8 mouse cellular contexts compared by ENCODE assay signal in the genomic region with DNA sequence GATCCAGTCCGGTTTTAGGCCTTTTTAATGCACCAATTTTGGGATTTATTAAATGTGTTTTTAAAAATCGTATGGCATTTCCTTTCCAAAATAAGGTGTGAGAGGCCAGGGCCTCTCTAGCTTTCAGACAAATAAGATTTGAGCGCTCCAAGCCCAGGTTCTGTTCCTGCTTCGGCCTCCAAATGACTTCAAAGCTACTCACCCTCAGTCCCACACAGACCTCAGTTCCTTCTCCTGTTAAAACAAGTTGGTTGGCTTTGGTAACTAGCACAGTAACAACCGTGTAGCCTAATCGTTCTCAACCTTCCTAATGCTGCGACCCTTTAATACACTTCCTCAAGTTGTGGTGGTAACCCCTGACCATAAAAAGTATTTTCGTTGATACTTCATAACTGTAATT. TPM values are rescaled to one million over a fixed set of nuclear protein-coding genes. Genes with fewer than 3 reads are reported as not detected.
DNase-seq lines count a peak whose midpoint lies in the region; ATAC-seq and TF ChIP-seq lines count a peak whose summit lies in the region.

No protein-coding gene starts in this region.

- H3K9ac ChIP-seq in heart, embryonic 13.5 days: peak overlapping the region; percentile 92
- 0 out of 2 replicates have a peak overlapping the region, but pooled peaks have one; percentile 67 for H3K9ac ChIP-seq in ES-Bruce4 (ENCODE audit: low read depth, poor library complexity, severe bottlenecking)
- H3K9ac ChIP-seq in forebrain, embryonic 15.5 days (replicated peaks): 0 out of 2 replicates have a peak overlapping the region, but pooled peaks have one; percentile 81
- H3K9ac ChIP-seq in liver, embryonic 16.5 days (ENCODE audit: low read depth, low read length): peak overlapping the region; percentile 99

- no peak for ATAC-seq in heart, embryonic 13.5 days (ENCODE audit: extremely low read depth, insufficient number of reproducible peaks, low FRiP score, low TSS enrichment)
- peak; percentile 17 for ATAC-seq in forebrain, embryonic 15.5 days (replicated peaks)
- ATAC-seq in liver, embryonic 16.5 days (ENCODE audit: low read depth): no peak
- no peak for ATAC-seq in activated CD4-positive, CD25-positive, alpha-beta regulatory T cell, adult 4 months

- TF ChIP-seq EP300 in ES-Bruce4 (IDR thresholded peaks at IDR 0.05; ENCODE audit: insufficient read depth, low read depth, low read length): no peak

- peak overlapping the region; percentile 91 for H3K27ac ChIP-seq in heart, embryonic 13.5 days (replicated peaks)
- no peak overlapping the region for H3K27ac ChIP-seq in ES-Bruce4 (ENCODE audit: insufficient read depth, low read length)
- no peak overlapping the region for H3K27ac ChIP-seq in forebrain, embryonic 15.5 days (replicated peaks)
- H3K27ac ChIP-seq in liver, embryonic 16.5 days (ENCODE audit: low read length): peak overlapping the region; percentile 94

- H3K27me3 ChIP-seq in heart, embryonic 13.5 days (replicated peaks): no peaks in the 10 kb centered on the region
- no peaks in the 10 kb centered on the region; the same call in 1 of the 2 replicates for H3K27me3 ChIP-seq in ES-Bruce4 (ENCODE audit: control insufficient read depth, insufficient read depth, low read length, poor library complexity, severe bottlenecking)
- no peaks in the 10 kb centered on the region for H3K27me3 ChIP-seq in forebrain, embryonic 15.5 days
- no peaks in the 10 kb centered on the region for H3K27me3 ChIP-seq in liver, embryonic 16.5 days (ENCODE audit: control insufficient read depth, insufficient read depth, low read depth, low read length)

- DNase-seq in heart, adult 8-10 months (ENCODE audit: low spot score): no peak
- no peak for DNase-seq in right cerebral cortex, adult 2 months (ENCODE audit: low spot score in 2 of 2)
- no peak for DNase-seq in urinary bladder, adult 2 months (ENCODE audit: low spot score)

- H3K4me1 ChIP-seq in heart, embryonic 13.5 days: peaks cover 64% of the 10 kb centered on the region
- no peaks in the 10 kb centered on the region for H3K4me1 ChIP-seq in ES-Bruce4 (ENCODE audit: control insufficient read depth, insufficient read depth, low read length)
- H3K4me1 ChIP-seq in forebrain, embryonic 15.5 days: peaks cover 30% of the 10 kb centered on the region
- H3K4me1 ChIP-seq in liver, embryonic 16.5 days (ENCODE audit: control insufficient read depth, low read depth, low read length): peaks cover 37% of the 10 kb centered on the region

- no peak for TF ChIP-seq POLR2A in ES-Bruce4 (IDR thresholded peaks at IDR 0.05; ENCODE audit: insufficient read depth, low read length)

- TF ChIP-seq CTCF in ES-Bruce4 (IDR thresholded peaks at IDR 0.05; ENCODE audit: low read depth, low read length): no peak

- H3K36me3 ChIP-seq in heart, embryonic 13.5 days: no peaks in the 10 kb centered on the region
- no peaks in the 10 kb centered on the region for H3K36me3 ChIP-seq in ES-Bruce4 (ENCODE audit: control insufficient read depth, insufficient read depth, low read length, poor library complexity, severe bottlenecking)
- H3K36me3 ChIP-seq in forebrain, embryonic 15.5 days: no peaks in the 10 kb centered on the region
- no peaks in the 10 kb centered on the region for H3K36me3 ChIP-seq in liver, embryonic 16.5 days (ENCODE audit: control insufficient read depth, insufficient read depth)

- H3K4me3 ChIP-seq in heart, embryonic 13.5 days: peak overlapping the region; percentile 84
- no peak overlapping the region for H3K4me3 ChIP-seq in ES-Bruce4 (ENCODE audit: low read depth, low read length)
- H3K4me3 ChIP-seq in forebrain, embryonic 15.5 days: peak overlapping the region; percentile 77
- H3K4me3 ChIP-seq in liver, embryonic 16.5 days (ENCODE audit: low read depth, low read length): peak overlapping the region; percentile 94

- 39% methylated on average over 8 of the region's 8 CpGs for WGBS in heart, embryonic 13.5 days
- 58% methylated on average over 8 of the region's 8 CpGs for WGBS in forebrain, embryonic 15.5 days
- 30% methylated on average over 8 of the region's 8 CpGs for WGBS in liver, embryonic 16.5 days (ENCODE audit: insufficient replicate concordance)

- H3K9me3 ChIP-seq in heart, embryonic 13.5 days: no peaks in the 10 kb centered on the region
- H3K9me3 ChIP-seq in ES-Bruce4 (replicated peaks; ENCODE audit: control insufficient read depth, insufficient read depth, low read length, poor library complexity, severe bottlenecking): no peaks in the 10 kb centered on the region
- no peaks in the 10 kb centered on the region for H3K9me3 ChIP-seq in forebrain, embryonic 15.5 days
- no peaks in the 10 kb centered on the region for H3K9me3 ChIP-seq in liver, embryonic 16.5 days (replicated peaks; ENCODE audit: control insufficient read depth, low read length)

- H3K4me2 ChIP-seq in heart, embryonic 13.5 days: peak overlapping the region; percentile 95
- H3K4me2 ChIP-seq in forebrain, embryonic 15.5 days (replicated peaks): peak overlapping the region; percentile 76
- peak overlapping the region; percentile 72 for H3K4me2 ChIP-seq in liver, embryonic 16.5 days (ENCODE audit: low read depth, low read length)

RNA-seq across cellular contexts. Expression of a gene that starts 0.7 kb away (rescaled TPM):
- 50.2 and 50.8 TPM in 2 replicates for polyA plus RNA-seq in heart, embryonic 13.5 days (2015; fragmentation: Nextera tagmentation; extraction: Ambion mirVana)
- 10 to 100 TPM; 60.4 to 74.1 (median 71.4) TPM for total RNA-seq in heart, adult 8-10 months (2022)
- polyA plus RNA-seq in ES-Bruce4 (2011; ENCODE audit: insufficient read depth, insufficient read length, low read depth, missing spikeins): 25.9 and 28.1 TPM in 2 replicates
- 49.0 and 50.9 TPM in 2 replicates for polyA plus RNA-seq in forebrain, embryonic 15.5 days (2015; fragmentation: Nextera tagmentation; extraction: Ambion mirVana)
- 199 and 206 TPM in 2 replicates for polyA plus RNA-seq in liver, embryonic 16.5 days (2015; fragmentation: Nextera tagmentation; extraction: Ambion mirVana)
- 1 to 10 TPM; 1.0 to 1.2 TPM for polyA plus RNA-seq in activated CD4-positive, CD25-positive, alpha-beta regulatory T cell, adult 4 months (2017; shearing (Covaris generic))
- 22.3 and 25.0 TPM in 2 replicates for polyA plus RNA-seq in urinary bladder, adult 2 months (2012; rRNA removed)

Comparison
In these comparisons a context has a peak if more than half of its experiments do, and no peak if none do; other contexts are left out.
1. H3K27ac ChIP-seq: peak in heart, embryonic 13.5 days (single experiment) and liver, embryonic 16.5 days (single experiment); none in ES-Bruce4 (single experiment) and forebrain, embryonic 15.5 days (single experiment).
2. RNA of a gene that starts 0.7 kb away (polyA plus RNA-seq): 199 to 206 TPM in liver, embryonic 16.5 days, 50.2 to 50.8 TPM in heart, embryonic 13.5 days, 49.0 to 50.9 TPM in forebrain, embryonic 15.5 days, 25.9 to 28.1 TPM in ES-Bruce4 and 22.3 to 25.0 TPM in urinary bladder, adult 2 months; 1.0 to 1.2 TPM in activated CD4-positive, CD25-positive, alpha-beta regulatory T cell, adult 4 months; every median in the first group is over 10 times any median in the second.
3. Peak in every context shown above with its lines, with median percentiles within 50 percentile points of each other: H3K4me2 ChIP-seq and H3K9ac ChIP-seq.